Mouse (Mus musculus) Patski (cell line): ENCODE measurements around the gene Ndufa8. TPM values are rescaled to one million over a fixed set of nuclear protein-coding genes. Genes with fewer than 3 reads are reported as not detected.

Source experiments
- ATAC-seq: fragments of 100-300 bp; one replicate; pipeline ENCODE4 v1.8.0; 2021
- CTCF ChIA-PET: fragments of 350-600 bp; sonication (Branson Sonifier 250); formaldehyde crosslinking; loops from one replicate; lab custom pipeline; 2022; ENCODE audit warnings: inconsistent platforms; lab: Charles Lee
- POLR2A ChIA-PET: fragments of 350-600 bp; sonication (Branson Sonifier 250); formaldehyde crosslinking; loops from one replicate; lab custom pipeline; 2022; ENCODE audit warnings: antibody characterized with exemption, inconsistent platforms; lab: Charles Lee
- DNase-seq: peaks from one replicate; pipeline ENCODE4 v3.0.0-alpha.2; 2011; ENCODE audit warnings: low read depth, low spot score
- H3K27me3 ChIP-seq: fragments of 371-371 bp; one replicate; pipeline ENCODE4 v1.5.1; 2021
- CTCF ChIP-seq: fragments of 100-300 bp; IDR thresholded peaks from one replicate; pipeline ENCODE4 v1.5.1; 2021
- in situ Hi-C: fragments of 300-500 bp; cut with MboI; formaldehyde crosslinking; loops from 3 replicates; pipeline ENCODE4 v1.11.1; 2018; ENCODE audit warnings: low pct_unique_long_range_greater_than_20kb, mixed read lengths
- polyA plus RNA-seq: library from polyadenylated mRNA; unstranded; gene quantifications from one replicate; pipeline ENCODE4 v1.2.3, GENCODE M21; 2021

Ndufa8 gene
- polyA plus RNA-seq, 1 experiment from 2014 or later, result 282 TPM

DNA sequence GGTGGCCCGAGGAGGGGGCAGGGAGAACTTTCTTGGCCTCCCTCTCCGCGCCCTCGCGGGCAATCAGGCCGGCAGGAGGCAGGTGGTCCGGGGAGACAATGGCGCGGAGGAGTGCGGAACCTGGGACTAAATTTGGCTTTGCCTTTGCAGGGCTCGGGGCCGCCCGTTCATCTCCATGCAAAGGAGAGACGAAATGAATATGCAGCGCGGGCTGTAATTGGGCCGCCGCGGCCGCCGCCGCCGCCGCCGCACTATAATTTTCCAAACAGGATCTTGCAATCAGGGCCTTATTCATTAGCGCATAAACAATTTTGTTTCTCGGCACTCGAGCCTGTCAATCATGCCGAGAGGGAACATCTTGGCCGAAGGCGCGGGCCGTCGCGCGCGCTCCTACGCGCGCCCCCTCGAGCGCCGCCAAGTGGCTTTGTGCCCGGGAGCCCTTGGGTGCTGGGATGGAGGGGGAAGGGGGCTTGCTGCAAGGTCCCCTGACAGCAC lies 37.8 kb downstream of the Ndufa8 start:
- no peak for TF ChIP-seq CTCF
- in situ Hi-C loops, result no loop called here
- no peak for ATAC-seq
- POLR2A ChIA-PET, result no interaction called here
- H3K27me3 ChIP-seq, result no peaks in the 10 kb centered on the region
- no peak for DNase-seq
- CTCF ChIA-PET, result interaction anchor here (0.9 to 6.9 kb wide), 3 partner anchors 11 to 203 kb away, joined by 3 to 88 read pairs (median 10); no protein-coding TSS in a partner anchor

- no peak for ATAC-seq
- in situ Hi-C loops, result no loop called here
Measured at GRCm38 (mm10) chr2:36010579-36010978, 38.6 kb downstream of the Ndufa8 start.

GRCm38 (mm10) chr2:36009386-36009785 lies 39.8 kb downstream of the Ndufa8 start:
- ChIA-PET POLR2A (no interaction called here), CTCF (interaction anchor here (0.7 to 6.9 kb wide), 31 partner anchors 9 to 272 kb away, joined by 3 to 88 read pairs (median 5); partner anchors contain the start of genes Mrrf and Ttll11)
- TF ChIP-seq CTCF, result peak; percentile 84
- no peaks in the 10 kb centered on the region for H3K27me3 ChIP-seq
- in situ Hi-C loops, result loop anchor here (5.0 to 10.0 kb wide), 3 partner anchors 203 to 1325 kb away; no protein-coding TSS in a partner anchor
- DNase-seq (no peak), ATAC-seq (peak; percentile 80)

More at GRCm38 (mm10) chr2:36010579-36010978, 38.6 kb downstream of the Ndufa8 start:
- H3K27me3 ChIP-seq, result no peaks in the 10 kb centered on the region
- no peak for DNase-seq
- POLR2A ChIA-PET, result no interaction called here
- CTCF ChIA-PET, result interaction anchor here (0.9 to 6.9 kb wide), 7 partner anchors 13 to 259 kb away, joined by 3 to 88 read pairs (median 13); no protein-coding TSS in a partner anchor
- TF ChIP-seq CTCF, result no peak

GRCm38 (mm10) chr2:36008071-36008470 lies 41.1 kb downstream of the Ndufa8 start:
- POLR2A ChIA-PET, result no interaction called here
- CTCF ChIA-PET, result interaction anchor here (0.7 to 6.9 kb wide), 25 partner anchors 9 to 273 kb away, joined by 3 to 88 read pairs (median 5); no protein-coding TSS in a partner anchor
- H3K27me3 ChIP-seq, result no peaks in the 10 kb centered on the region
- in situ Hi-C loops, result loop anchor here (5.0 to 10.0 kb wide), 3 partner anchors 204 to 1327 kb away; no protein-coding TSS in a partner anchor
- peak; percentile 85 for TF ChIP-seq CTCF
- ATAC-seq (no peak), DNase-seq (no peak)

DNA sequence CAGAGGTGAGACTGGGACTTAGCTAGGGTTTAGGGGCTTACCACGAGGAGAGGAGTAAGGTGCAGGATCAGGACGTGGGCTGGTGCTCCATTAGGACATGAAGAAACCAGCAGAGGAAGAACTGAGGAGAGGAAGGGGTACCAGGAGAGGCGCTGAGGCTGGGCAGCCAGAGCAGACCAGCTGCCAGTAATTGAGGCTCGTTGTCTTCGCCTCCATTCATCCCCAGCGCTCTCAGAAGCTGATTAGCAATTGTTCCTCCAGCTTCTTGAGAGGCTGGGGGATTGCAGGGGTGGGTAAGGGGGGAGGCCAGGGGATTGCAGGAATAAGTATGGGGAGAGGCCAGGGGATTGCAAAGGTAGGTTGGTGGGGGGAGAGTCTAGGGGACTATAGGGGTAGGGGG lies 47.0 kb downstream of the Ndufa8 start:
- POLR2A ChIA-PET, result no interaction called here
- no peak for DNase-seq
- no peaks in the 10 kb centered on the region for H3K27me3 ChIP-seq
- no peak for ATAC-seq
- in situ Hi-C loops, result loop anchor here (10.0 kb wide), 1 partner anchor 1333 kb away; no protein-coding TSS in a partner anchor
- TF ChIP-seq CTCF, result no peak
- CTCF ChIA-PET, result interaction anchor here (0.7 to 1.4 kb wide), 2 partner anchors 18 to 23 kb away, joined by 3 to 5 read pairs; no protein-coding TSS in a partner anchor

- DNase-seq, result no peak
- ChIA-PET POLR2A (no interaction called here), CTCF (interaction anchor here (0.7 to 1.2 kb wide), 4 partner anchors 9 to 19 kb away, joined by 3 to 10 read pairs (median 4); no protein-coding TSS in a partner anchor)
- no peak for ATAC-seq
- in situ Hi-C loops, result loop anchor here (10.0 kb wide), 1 partner anchor 1334 kb away; no protein-coding TSS in a partner anchor
- H3K27me3 ChIP-seq, result no peaks in the 10 kb centered on the region
- no peak for TF ChIP-seq CTCF
Measured at GRCm38 (mm10) chr2:36000390-36000789, 48.8 kb downstream of the Ndufa8 start.

DNA sequence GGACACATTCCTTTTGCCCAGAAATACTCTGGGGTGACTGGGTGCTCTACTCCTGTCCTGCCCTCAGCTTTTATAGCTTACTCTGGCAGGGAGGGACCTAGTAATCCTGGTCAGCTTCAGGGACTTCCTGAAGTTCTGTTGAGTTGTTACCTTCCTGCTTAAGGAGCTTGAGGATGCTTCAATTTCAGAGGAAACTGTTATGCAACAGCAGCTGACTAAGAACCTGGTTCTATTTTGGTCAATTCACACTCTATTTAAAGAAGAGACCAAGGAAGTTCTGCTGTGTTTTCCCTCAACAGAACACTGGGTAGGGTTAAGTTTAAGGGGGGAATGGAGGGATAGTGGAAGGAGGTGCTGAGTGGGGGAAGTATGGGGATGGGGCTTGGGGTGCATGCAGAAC lies 50.0 kb downstream of the Ndufa8 start:
- TF ChIP-seq CTCF, result no peak
- DNase-seq (no peak), ATAC-seq (no peak)
- H3K27me3 ChIP-seq, result no peaks in the 10 kb centered on the region
- ChIA-PET CTCF (interaction anchor here (1.1 to 1.8 kb wide), 2 partner anchors 9 to 15 kb away, joined by 8 to 10 read pairs; no protein-coding TSS in a partner anchor), POLR2A (no interaction called here)
- in situ Hi-C loops, result no loop called here

GRCm38 (mm10) chr2:35998416-35998815 lies 50.8 kb downstream of the Ndufa8 start:
- TF ChIP-seq CTCF, result no peak
- no peak for DNase-seq
- H3K27me3 ChIP-seq, result no peaks in the 10 kb centered on the region
- POLR2A ChIA-PET, result no interaction called here
- ATAC-seq, result no peak
- CTCF ChIA-PET, result interaction anchor here (0.5 to 1.8 kb wide), 2 partner anchors 14 to 218 kb away, joined by 3 to 10 read pairs; no protein-coding TSS in a partner anchor
- in situ Hi-C loops, result no loop called here

- POLR2A ChIA-PET, result no interaction called here
- in situ Hi-C loops, result no loop called here
- no peak for DNase-seq
Measured at GRCm38 (mm10) chr2:35996753-35997152, 52.5 kb downstream of the Ndufa8 start.

DNA sequence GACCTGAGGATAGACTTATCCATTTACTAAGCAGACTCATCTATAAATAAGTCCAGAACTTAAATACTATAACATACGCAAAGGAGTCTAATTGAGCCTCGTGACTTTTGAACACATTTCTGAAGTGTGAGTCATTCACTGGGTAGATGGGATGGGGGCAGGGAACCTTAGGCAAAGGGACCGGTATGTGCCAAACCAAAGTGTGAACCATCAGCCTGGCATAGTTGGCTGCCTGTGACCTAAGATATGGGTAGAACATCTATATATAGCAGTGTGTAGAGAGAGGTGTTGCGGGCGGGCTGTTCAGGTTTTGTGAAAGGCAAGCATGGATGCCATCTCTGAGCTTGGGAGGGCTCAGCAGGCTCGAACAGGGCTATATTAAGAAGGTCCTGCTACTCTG lies 54.9 kb downstream of the Ndufa8 start:
- DNase-seq, result no peak
- TF ChIP-seq CTCF, result no peak
- no peaks in the 10 kb centered on the region for H3K27me3 ChIP-seq
- ChIA-PET CTCF (interaction anchor here (1.3 to 1.8 kb wide), 3 partner anchors 10 to 15 kb away, joined by 4 to 6 read pairs (median 4); no protein-coding TSS in a partner anchor), POLR2A (no interaction called here)
- in situ Hi-C loops, result no loop called here
- ATAC-seq, result peak; percentile 45

More at GRCm38 (mm10) chr2:35996753-35997152, 52.5 kb downstream of the Ndufa8 start:
- no peak for TF ChIP-seq CTCF
- H3K27me3 ChIP-seq, result no peaks in the 10 kb centered on the region
- CTCF ChIA-PET, result interaction anchor here (1.3 kb wide), 1 partner anchor 12 kb away, joined by 3 read pairs; no protein-coding TSS in a partner anchor
- no peak for ATAC-seq

DNA sequence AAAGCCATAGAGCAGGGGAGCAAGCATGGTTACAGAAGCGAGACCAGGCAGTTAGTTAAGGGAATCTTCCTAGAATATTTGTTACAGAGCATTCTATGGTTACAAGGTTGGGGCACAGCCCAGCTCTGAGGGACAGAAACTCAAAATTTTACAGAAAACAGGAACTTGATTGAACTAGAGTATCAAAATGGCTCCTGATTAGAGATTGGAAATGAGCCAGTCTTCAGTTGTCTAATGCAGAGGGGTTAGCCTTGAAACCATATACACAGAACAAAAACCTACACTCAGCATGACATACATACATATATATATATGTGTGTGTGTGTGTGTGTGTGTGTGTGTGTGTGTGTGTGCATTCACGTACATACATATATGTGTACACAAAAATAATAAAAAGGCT lies 55.7 kb downstream of the Ndufa8 start:
- H3K27me3 ChIP-seq, result no peaks in the 10 kb centered on the region
- DNase-seq, result no peak
- TF ChIP-seq CTCF, result no peak
- in situ Hi-C loops, result no loop called here
- ATAC-seq, result no peak
- ChIA-PET CTCF (interaction anchor here (1.5 to 2.2 kb wide), 2 partner anchors 9 to 14 kb away, joined by 4 to 8 read pairs; no protein-coding TSS in a partner anchor), POLR2A (no interaction called here)
